Mouse (Mus musculus) 3T3-L1 (cell line): ENCODE data around the gene Cstf2t.

ENCODE experiments used
- DNase-seq: peaks from one replicate; pipeline ENCODE4 v3.0.0-alpha.2; 2015; ENCODE audit warnings: low read depth, low spot score

Cstf2t gene

DNA sequence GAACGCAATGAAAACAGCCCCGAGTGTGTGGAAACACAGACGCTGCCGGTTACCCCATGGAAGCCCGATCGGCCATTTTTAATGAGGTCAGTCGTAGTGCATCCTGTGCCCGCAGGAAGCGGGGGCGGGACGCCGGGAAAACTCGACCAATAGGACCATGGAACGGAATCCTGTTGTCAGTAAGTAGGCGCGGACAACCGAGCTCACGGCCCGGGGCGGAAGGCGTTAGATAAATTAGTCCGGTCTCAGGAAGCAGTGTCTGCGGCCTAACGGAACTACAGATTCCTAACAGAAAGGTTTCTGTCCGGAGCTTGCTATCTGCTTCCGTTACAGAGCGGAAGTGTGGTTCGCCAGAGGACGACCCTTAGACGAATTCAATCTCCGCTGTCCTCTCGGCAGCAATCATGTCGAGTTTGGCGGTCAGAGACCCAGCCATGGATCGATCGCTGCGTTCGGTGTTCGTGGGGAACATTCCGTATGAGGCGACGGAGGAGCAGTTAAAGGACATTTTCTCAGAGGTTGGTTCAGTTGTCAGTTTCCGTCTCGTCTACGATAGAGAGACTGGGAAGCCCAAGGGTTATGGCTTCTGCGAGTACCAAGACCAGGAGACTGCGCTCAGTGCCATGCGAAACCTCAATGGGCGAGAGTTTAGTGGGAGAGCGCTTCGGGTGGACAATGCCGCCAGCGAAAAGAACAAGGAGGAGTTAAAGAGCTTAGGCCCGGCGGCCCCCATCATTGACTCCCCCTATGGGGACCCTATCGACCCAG is at the start of gene Cstf2t:
Gene Cstf2t, plus strand, starts transcription at position 176 of the 768 bp plus-strand sequence.
- peak; percentile 100 for DNase-seq

DNA sequence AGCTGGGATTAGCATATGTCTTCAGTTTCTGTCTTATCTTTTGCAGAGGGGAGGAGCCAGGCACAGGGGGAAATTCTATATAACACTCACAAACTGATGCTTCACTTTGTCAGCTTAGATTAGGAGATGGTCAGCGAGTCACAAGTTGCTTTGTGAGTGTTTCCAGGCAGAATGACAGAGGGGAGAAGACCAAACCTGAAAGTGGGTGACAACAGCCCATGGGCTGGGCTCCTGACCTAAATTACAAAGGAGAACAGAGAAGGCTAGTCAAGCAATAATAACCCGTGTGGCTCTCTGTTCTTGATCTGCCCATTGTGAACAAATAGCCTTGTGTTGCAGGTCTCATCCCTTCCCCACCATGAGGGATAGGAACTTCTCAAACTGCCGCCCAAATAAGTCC is 43.7 kb upstream of the Cstf2t start:
- no peak for DNase-seq

DNA sequence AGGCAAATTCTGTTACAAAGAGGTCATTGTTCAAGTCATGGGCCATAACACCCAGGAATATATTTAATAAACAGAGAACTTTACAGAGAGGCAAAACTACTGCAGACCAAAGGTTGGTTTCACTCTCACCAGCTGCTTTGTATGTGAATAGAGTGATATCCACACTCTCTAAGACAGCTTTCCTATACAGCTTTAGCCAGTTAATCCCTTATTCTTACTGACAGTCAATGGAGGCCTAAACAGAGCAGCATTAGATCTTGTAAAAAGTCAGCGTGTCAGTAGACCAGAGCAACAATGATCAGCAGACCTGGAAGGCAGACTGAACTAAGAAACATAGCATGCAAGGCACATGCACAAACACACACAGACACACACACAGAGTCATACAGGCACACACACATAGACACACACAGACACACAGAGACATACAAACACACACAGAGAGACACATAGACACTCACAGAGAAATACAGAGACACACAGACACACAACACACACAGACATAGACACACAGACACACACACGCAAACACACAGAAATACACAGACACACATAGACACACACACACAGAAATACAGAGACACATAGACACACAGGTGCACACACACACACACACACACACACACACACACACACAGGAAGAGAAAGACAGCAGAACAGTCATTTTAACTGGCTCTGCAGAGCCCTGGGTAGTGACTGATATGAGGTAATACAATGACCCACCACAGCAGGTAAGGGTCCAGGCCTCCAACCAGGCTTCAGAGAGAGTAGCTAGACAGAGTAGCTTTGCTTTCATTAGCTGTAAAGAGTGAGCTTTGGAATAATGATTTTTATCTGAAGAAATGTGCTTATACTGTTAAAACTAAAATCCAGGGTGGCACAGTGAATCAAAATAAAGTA is 41.4 kb upstream of the Cstf2t start:
- no peak for DNase-seq

DNA sequence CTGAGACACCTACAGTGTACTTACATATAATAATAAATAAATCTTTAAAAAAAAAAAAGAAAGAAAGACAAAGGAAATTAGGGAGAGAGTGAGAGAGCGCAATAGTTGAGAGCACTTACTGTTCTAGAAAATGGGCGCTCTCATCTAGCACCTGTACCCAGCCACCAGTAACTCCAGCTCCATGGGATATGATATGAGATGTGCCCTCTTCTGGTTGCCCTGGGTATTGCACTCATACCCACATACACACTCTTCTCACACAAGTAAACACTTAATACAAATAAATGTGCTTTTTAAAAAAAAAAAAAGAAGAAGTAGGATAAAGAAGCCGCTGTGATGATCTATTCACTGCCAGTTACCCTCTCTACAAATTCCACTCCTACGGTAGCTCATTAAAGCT is 36.0 kb upstream of the Cstf2t start:
- peak; percentile 17 for DNase-seq

DNA sequence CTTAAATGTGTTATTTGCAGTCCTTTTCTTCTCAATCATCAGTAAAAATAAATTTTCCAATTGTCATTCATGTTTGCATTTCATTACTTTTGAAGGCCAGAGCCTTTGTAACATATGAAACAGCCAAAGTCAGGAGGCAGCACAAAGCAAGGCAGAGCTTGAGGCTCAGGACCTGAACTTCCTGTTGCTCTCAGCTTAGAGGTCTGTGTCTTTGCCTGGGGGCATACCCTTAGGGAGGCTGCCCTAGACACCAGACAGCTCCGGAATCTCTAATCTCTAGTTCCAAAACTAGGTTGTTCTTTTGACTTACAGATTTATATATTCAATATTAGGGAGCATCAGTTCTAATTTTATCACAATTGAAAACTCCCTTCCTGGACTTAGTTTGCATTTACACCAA is 17.9 kb upstream of the Cstf2t start:
- no peak for DNase-seq

DNA sequence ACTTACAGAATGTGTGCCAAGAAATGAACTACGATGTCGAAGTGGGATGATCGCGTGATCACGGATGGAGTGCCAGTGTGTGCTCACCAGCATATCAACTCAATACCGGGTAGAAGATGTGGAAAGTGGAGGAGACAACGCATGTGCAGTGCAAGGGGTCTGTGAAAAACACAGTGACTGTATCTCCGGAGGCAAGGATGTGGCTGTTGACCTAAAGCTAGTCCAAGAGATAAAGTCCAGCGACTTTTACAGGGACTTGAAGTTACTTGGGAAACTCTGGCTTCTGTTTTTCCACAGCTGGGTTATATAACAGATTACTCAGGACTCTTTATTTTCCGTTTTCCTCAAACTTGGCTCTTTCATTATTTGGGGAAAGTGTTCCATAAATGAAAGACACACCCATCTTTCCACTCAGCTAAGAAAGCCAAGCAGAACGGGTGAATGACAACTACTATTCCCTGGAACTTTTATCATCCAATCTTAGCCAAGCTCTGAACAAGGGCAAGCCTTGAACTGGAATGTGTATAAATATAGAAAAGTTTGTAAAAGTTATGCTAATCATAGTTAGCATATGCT is 17.3 kb upstream of the Cstf2t start:
- no peak for DNase-seq

DNA sequence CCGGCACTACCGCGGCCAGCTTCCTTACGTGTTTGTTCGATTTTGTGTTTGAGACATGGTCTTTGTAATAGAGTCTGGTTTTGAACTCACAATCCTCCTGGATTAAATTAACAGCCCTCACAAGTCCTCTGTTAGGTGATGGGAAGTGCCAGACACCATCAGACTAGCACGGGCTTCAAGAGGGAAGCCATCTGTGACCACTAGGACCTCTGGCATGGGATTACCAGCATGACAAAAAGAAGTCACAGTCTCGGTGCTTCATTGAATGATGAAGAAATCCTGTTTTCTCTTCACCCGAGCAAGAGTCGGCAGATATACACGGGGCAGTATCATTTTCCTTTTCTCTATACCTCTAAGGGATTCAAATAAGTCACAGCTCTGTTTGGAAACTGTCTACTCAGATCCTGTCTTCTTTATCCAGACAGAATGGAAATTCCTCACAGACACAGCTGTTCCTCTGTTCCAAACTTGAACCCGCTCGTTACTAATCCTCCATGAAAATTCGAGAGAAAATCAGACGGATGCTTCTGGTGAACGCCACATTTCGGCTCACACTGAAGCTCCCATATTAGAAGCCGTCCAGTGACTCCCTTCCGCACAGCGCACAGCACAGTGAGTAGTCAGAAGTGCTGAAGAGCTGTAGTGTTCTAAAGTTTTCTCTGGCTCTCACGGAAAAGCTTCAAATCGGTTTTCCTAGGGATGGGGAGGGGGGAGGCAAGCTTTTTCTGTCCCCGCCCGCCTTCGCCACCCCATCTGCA is 8.5 kb upstream of the Cstf2t start:
- DNase-seq: no peak

DNA sequence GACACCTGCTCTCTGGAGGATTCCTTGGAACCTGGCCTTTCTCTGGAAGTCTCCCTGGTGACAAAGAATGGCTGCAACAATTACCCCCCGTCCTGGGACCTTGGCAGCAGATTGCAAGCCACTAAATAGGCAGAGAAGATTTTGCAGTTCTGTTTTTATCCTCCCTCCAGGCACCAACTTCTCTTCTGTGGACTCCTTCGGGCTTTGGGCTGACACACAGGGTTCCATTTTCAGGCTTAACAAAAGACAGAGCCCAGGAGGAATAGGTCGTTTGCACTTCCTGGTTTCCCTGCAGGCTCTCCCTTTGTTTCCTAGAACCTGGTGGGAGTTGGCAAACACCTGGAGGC is 7.9 kb upstream of the Cstf2t start:
- no peak for DNase-seq

DNA sequence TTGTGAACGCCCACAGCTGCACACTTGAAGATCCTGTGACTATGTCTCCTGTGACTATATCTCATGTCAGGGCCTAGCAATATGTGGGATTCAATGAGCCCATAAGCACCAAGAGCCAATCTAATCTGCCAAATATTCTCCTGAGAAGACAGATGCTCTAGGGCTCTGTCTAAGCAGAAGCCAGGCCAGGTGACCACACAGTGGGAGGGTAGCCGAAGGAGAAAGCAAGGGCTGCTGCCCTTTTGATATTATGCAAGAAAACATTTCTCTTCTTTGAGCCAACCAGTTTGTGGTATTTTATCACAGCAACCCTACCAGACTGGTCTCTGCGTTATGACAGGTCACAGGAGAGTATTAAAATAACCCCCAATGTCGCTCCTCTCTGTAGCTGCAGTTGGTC is 6.5 kb upstream of the Cstf2t start:
- no peak for DNase-seq

DNA sequence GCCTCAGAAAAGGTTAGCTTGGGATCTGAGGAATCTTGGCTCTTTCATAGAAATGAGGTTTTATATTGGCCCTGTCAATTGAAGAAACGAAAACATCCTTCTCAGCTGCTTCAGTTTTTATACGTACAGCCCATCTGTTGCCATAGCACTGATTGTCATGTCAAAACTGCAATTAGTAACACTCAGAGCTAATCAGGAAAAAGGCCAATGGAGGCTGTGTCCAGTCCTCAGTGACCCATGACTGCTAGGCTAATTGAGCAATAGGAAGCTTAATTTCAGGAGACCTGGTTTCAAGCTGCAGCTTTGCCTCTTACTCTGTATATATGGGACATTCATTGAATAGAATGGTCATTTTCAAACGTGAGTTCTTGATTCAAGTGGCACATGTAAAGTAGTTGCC is 4.4 kb upstream of the Cstf2t start:
- no peak for DNase-seq

DNA sequence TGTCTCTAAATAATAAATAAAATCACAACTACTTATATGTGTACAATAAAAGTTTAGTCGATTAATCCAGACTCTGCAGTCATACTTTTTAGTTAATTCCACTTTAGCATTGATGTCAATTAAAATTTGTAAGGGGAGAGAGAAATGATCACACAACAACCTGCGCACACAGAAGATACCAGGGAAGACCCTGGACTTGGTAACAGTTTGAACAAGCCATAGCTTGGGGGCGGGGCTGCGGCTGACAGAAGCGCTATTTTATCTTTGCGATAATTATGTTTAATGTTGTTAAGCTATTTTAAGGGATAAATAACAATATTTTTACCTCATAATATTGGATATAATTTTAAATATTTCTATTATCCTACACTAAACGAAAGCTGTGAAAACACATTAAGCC is 411 bp upstream of the Cstf2t start:
- no peak for DNase-seq

DNA sequence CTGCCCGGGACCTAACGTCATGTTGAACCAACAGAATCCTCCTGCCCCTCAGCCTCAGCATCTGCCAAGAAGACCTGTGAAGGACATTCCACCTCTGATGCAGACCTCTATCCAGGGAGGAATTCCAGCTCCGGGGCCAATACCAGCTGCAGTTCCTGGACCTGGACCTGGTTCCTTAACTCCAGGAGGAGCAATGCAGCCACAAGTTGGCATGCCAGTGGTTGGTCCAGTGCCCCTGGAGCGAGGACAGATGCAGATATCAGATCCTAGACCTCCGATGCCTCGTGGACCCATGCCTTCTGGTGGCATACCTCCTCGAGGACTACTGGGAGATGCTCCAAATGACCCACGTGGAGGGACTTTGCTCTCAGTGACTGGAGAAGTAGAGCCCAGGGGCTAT is 1.1 kb downstream of the Cstf2t start:
- peak; percentile 7 for DNase-seq

DNA sequence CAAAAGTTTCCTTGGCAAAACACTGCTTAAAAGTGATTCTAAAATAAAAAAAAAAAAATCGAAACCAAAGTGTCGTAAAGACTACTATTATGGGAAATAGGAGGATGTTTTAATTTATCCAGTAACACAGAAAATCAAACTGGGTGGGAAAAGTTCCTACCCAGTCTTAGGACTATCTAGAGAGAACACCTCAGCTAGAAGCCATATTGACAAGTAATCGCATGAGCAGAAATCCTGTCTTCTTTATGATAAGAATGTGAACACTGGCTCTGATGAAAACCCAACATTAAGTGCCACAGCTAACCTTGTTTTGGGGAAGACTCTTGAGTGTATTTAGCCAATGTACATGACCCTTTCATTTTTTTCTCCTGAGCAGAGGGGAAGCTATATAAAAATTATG is 15.2 kb downstream of the Cstf2t start:
- DNase-seq: no peak

DNA sequence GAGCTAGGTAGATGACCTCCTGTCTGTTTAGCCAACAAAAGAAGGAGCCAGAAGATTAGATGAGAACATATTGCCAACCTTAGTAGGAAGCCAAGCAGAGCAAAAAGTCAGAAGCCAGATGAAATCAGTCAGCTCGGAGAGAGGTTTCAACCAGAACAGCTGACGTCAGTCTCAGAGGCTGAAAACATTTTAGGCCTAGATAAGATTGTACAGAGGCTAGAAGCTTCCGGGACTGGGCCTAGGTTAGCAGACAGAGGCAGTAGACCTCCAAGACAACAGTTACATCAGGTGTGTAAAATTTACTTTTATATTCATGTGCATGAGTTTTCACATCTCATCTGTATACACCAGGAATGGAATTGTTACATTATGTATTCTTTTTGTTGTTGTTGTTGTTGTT is 16.7 kb downstream of the Cstf2t start:
- no peak for DNase-seq

DNA sequence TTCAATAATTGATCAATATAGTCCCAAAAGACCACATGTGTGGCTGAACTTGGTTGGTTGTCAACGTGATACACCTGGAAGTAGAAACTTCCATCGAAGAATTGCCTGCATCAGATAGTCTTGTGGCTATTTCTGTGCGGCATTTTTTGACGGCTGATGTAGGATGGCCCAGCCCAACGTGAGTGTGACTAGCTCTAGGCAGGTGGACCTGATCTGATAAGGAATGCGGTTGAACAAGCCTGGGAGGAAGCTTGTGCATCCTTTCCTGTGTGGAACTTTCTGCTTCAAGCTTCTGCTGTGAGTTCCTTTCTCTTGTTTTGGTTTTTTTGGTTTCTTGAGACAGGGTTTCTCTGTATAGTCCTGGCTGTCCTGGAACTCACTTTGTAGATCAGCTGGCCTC is 22.1 kb downstream of the Cstf2t start:
- DNase-seq: no peak

DNA sequence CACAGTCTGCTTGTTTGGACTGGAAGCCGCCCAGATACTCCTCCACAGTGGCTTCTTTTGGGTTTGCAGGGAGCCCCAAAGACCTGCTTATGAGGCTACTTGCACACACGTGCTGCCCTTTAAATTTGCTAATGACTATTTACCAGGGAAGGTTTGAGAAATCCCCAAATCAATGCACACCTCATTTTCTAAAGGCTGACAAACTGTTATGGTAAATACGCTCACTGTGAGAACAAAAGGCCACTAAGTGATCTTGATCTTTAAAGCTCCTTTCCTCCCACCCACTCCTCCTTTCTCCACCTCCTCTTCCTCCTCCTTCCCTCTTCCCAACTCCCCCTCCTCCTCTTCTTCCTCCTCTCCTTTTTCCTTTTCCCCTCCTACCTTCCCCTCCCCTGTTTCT is 23.4 kb downstream of the Cstf2t start:
- DNase-seq: no peak

DNA sequence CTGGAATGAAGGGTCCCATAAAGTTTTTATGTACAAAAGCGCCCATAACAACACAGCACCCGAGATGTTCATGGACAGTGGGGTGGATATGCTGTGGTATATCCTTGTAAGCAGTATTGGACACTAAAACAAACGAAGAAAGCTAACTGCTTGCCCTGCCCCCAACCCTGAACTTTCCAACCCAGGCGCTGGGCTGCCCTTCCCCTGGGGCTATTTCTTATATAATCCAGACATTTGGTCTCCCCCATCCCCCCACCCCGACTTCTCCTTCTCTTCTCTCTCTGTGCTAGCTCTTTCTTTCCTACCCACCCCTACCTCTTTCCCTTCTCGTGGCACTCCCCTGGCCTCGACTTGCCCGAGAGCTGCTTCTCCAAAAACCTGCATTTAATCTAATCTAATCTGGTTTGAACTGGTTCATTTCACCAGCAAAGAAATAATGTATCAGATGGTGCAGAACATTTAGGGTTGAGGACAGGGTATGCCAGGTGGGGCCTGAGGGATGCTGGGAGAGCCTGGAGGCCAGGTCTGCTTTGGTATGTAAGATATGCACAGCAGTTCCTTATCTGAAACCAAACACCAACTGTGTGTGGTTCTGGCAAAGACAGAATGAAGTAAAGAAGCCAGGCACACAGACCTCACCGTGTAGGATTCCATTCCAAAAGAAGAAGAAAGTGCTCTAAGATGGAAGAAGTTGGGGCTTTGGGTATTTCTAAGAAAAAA is 24.4 kb downstream of the Cstf2t start:
- no peak for DNase-seq

DNA sequence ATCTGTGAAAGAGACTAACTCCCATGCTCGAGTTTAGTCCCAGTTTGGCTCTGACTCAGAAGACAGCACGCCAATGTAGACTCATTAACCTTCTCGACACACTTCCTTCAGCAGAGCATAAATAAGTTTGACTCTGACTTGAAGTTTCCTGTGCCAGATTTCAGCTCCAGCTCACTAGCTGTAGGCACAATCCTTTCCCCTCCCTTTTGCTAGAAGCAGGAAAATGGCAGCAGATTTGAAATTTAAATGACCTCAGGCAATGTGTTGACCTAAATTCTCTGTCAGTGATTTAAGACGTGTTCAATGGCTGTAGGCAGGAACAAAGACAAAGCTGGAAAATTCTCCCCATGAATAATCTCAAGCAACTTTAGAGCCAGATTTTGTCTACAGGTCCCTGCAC is 32.1 kb downstream of the Cstf2t start:
- peak; percentile 11 for DNase-seq

DNA sequence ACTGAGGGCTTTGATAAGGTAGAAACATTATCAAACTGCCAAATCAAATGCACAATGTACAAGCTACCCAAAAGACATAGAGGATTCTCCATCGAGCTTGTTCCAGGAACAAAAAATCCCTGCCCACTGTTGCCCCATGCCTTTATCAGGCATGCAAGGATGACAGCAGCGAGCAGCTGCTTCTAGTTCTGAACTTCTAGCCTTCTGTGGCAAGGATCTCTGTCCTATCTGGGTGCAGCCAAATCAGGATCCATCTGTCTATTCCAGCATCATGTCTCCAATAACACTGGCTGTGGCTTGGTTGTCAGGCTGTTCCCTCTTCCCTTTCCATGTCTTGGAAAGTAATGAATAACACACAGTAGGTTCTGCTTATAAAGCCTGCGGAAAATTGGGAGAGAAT is 42.0 kb downstream of the Cstf2t start:
- DNase-seq: no peak

DNA sequence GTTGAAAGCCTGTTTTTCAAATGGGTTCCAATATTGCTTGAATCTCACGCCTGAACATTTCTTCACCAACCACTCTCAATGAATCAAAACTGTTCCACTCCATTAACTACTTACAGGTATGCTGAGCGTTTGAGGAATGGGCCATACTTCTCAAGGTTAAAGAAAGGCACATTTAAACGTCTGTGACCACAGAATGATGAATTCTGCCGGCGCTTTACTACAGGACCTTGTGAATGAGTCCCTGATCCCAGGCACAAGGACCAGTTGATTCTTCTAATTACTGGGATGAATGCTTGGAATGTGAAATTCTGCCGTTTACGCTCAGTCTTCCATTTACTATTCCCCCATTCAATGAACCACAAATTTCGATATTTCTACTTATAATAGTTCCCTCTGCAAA is 50.0 kb downstream of the Cstf2t start:
- DNase-seq: no peak

DNA sequence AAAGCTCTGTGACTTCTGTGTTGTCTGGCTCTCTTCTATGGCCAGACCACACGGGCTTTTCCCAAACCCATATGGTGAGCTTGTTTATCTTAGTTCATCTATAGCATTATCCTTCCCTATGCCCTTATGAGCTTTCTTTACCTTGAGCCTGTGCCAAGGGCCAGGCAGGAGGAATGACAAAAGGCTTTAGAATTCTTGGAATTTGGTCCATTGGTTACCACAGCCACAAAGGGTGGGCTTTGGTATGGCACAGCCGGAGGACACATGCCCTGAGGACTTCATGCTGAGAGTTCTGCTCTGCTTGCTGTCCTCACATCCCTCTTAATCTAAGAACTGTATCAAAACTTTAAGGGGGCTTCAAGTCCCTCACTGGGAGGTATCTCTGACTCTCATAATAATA is 53.7 kb downstream of the Cstf2t start:
- DNase-seq: peak; percentile 79
